Mouse (Mus musculus) granulocyte monocyte progenitor cell, adult 5-6 weeks (primary cell): ENCODE measurements around the gene Lsm10. TPM values are rescaled to one million over a fixed set of nuclear protein-coding genes. Genes with fewer than 3 reads are reported as not detected.
A peak's percentile ranks its signal among the peaks of the same experiment; 100 is the strongest.

ENCODE experiments used
- ATAC-seq: replicated peaks from 2 replicates; pipeline ENCODE4 v1.8.0; 2016; ENCODE audit warnings: mild to moderate bottlenecking, moderate TSS enrichment, inconsistent platforms; ENCODE audit not compliant: poor library complexity, severe bottlenecking
- total RNA-seq, 2 experiments: library from RNA; stranded (forward) in 1 of 2; stranded (reverse) in 1 of 2; fragments of 200-712, 200-1000 nt in 1 of 2; fragments of >200 nt in 1 of 2; fragmentation: Nextera tagmentation in 1 of 2; gene quantifications; 2 replicates each; pipeline ENCODE4 v1.2.3; 2014 to 2017

Gene Lsm10
- total RNA-seq (2014; fragmentation: Nextera tagmentation) = 14.2 and 23.0 TPM in 2 replicates
- total RNA-seq (2017) = 10.9 and 12.5 TPM in 2 replicates

- ATAC-seq = peak; percentile 100
These were observed at the start of gene Lsm10 for GRCm38 (mm10) chr4:126096464-126097111. Gene Lsm10, plus strand, starts transcription at chr4:126096623.

- ATAC-seq = peak; percentile 93
These were observed 49.4 kb upstream of the Lsm10 start, which contains the start of gene Mrps15 for GRCm38 (mm10) chr4:126046851-126047585. Gene Mrps15, plus strand, starts transcription at chr4:126046925.

GRCm38 (mm10) chr4:126051617-126052016, 44.8 kb upstream of the Lsm10 start:
- ATAC-seq = peak; percentile 17; the same call in 1 of the 2 replicates

GRCm38 (mm10) chr4:126057207-126058133, 39.0 kb upstream of the Lsm10 start:
- ATAC-seq = peak; percentile 49

- peak; percentile 92 for ATAC-seq
These were observed 38.1 kb upstream of the Lsm10 start, which contains the start of gene Oscp1 for GRCm38 (mm10) chr4:126058134-126058996. Gene Oscp1, plus strand, starts transcription at chr4:126058565.

- no peak for ATAC-seq
These were observed 37.4 kb upstream of the Lsm10 start for GRCm38 (mm10) chr4:126058997-126059362.

- ATAC-seq = no peak
These were observed 33.6 kb upstream of the Lsm10 start for GRCm38 (mm10) chr4:126062856-126063255.

GRCm38 (mm10) chr4:126065241-126065640, 31.2 kb upstream of the Lsm10 start:
- ATAC-seq = peak; percentile 92

GRCm38 (mm10) chr4:126067401-126068077, 28.9 kb upstream of the Lsm10 start:
- peak; percentile 60 for ATAC-seq

- no peak for ATAC-seq
These were observed 27.6 kb upstream of the Lsm10 start for GRCm38 (mm10) chr4:126068842-126069241.

- ATAC-seq = no peak
These were observed 18.6 kb upstream of the Lsm10 start for GRCm38 (mm10) chr4:126077833-126078232.

GRCm38 (mm10) chr4:126079266-126079665, 17.2 kb upstream of the Lsm10 start:
- ATAC-seq = no peak

GRCm38 (mm10) chr4:126081601-126082000, 14.8 kb upstream of the Lsm10 start:
- ATAC-seq = no peak

- peak; percentile 11; the same call in 1 of the 2 replicates for ATAC-seq
These were observed 13.4 kb upstream of the Lsm10 start for GRCm38 (mm10) chr4:126083021-126083420.

GRCm38 (mm10) chr4:126084382-126084781, 12.0 kb upstream of the Lsm10 start:
- no peak for ATAC-seq

- ATAC-seq = peak; percentile 98
These were observed 10.3 kb upstream of the Lsm10 start for GRCm38 (mm10) chr4:126085996-126086576.

GRCm38 (mm10) chr4:126090101-126090847, 6.1 kb upstream of the Lsm10 start:
- 0 out of 2 replicates have a peak, but pooled peaks have one; percentile 3 for ATAC-seq

GRCm38 (mm10) chr4:126090848-126091124, 5.6 kb upstream of the Lsm10 start:
- ATAC-seq = no peak
